Mouse (Mus musculus) embryonic facial prominence, embryonic 10.5 days (tissue): ENCODE results near the gene Igf2bp3. TPM values are rescaled to one million over a fixed set of nuclear protein-coding genes. Genes with fewer than 3 reads are reported as not detected.
A peak's percentile ranks its signal among the peaks of the same experiment; 100 is the strongest.

Source experiments
- DNase-seq: peaks from one replicate; pipeline ENCODE4 v3.0.0-alpha.2; 2017; ENCODE audit warnings: low spot score
- H3K27ac ChIP-seq: fragments of 300-500 bp; sonication (generic); replicated peaks from 2 replicates; pipeline ENCODE4 v1.5.1; 2016; ENCODE audit warnings: mild to moderate bottlenecking
- H3K27me3 ChIP-seq: fragments of 300-500 bp; sonication (generic); replicated peaks from 2 replicates; pipeline ENCODE4 v1.6.1; 2016; ENCODE audit warnings: low read depth, mild to moderate bottlenecking; ENCODE audit not compliant: poor library complexity, severe bottlenecking
- H3K36me3 ChIP-seq: fragments of 300-500 bp; sonication (generic); replicated peaks from 2 replicates; pipeline ENCODE4 v1.6.1; 2016; ENCODE audit warnings: mild to moderate bottlenecking, moderate library complexity
- H3K4me1 ChIP-seq: fragments of 300-500 bp; sonication (generic); 2 replicates; pipeline ENCODE4 v1.6.1; 2016
- H3K4me3 ChIP-seq: fragments of 300-500 bp; sonication (generic); 2 replicates; pipeline ENCODE4 v1.5.1; 2016; ENCODE audit warnings: mild to moderate bottlenecking, moderate library complexity
- H3K9me3 ChIP-seq: fragments of 300-500 bp; sonication (generic); 2 replicates; pipeline ENCODE4 v1.6.1; 2016; ENCODE audit warnings: mild to moderate bottlenecking
- WGBS: fragments of 180-500 bp; shearing (Covaris S2); methylation state at CpG from one replicate; pipeline ENCODE4 v1.1.7; 2016; 5-methylcytosine and 5-hydroxymethylcytosine counted together
- polyA plus RNA-seq: library from polyadenylated mRNA; unstranded; fragments of >200 nt; fragmentation: Nextera tagmentation; extraction: Ambion mirVana; gene quantifications from 2 replicates; pipeline ENCODE4 v1.2.1, GENCODE M21; 2016

Igf2bp3 gene
- polyA plus RNA-seq, 1 experiment from 2014 or later, result 159 TPM

- WGBS, result 69% methylated on average over 9 of the region's 9 CpGs
- peaks cover 3% of the 10 kb centered on the region; the same call in 1 of the 2 replicates for H3K9me3 ChIP-seq
- no peak overlapping the region for H3K4me3 ChIP-seq
- H3K27ac ChIP-seq, result no peak overlapping the region
- H3K4me1 ChIP-seq, result peaks cover 5% of the 10 kb centered on the region; the same call in 1 of the 2 replicates
- peaks cover 9% of the 10 kb centered on the region for H3K36me3 ChIP-seq
- no peaks in the 10 kb centered on the region for H3K27me3 ChIP-seq
- peak; percentile 66 for DNase-seq
These were observed 21.6 kb upstream of the Igf2bp3 start for GRCm38 (mm10) chr6:49236331-49236730.

GRCm38 (mm10) chr6:49233356-49233755 lies 18.6 kb upstream of the Igf2bp3 start:
- Histone ChIP-seq H3K4me1 (peaks cover 5% of the 10 kb centered on the region; the same call in 1 of the 2 replicates), H3K36me3 (no peaks in the 10 kb centered on the region), H3K4me3 (no peak overlapping the region), H3K9me3 (peaks cover 3% of the 10 kb centered on the region; the same call in 1 of the 2 replicates), H3K27me3 (no peaks in the 10 kb centered on the region), H3K27ac (no peak overlapping the region)
- 58% methylated on average over 4 of the region's 4 CpGs for WGBS
- DNase-seq, result no peak

- peak; percentile 44 for DNase-seq
These were observed 13.4 kb upstream of the Igf2bp3 start for GRCm38 (mm10) chr6:49228126-49228679.

GRCm38 (mm10) chr6:49227184-49227735 lies 12.5 kb upstream of the Igf2bp3 start:
- Histone ChIP-seq H3K4me1 (peaks cover 11% of the 10 kb centered on the region; the same call in 1 of the 2 replicates), H3K27ac (no peak overlapping the region), H3K4me3 (peak overlapping the region; percentile 23; the same call in 1 of the 2 replicates), H3K36me3 (no peaks in the 10 kb centered on the region), H3K9me3 (no peaks in the 10 kb centered on the region), H3K27me3 (no peaks in the 10 kb centered on the region)
- peak; percentile 78 for DNase-seq
- WGBS, result 10% methylated on average over 15 of the region's 15 CpGs

More at GRCm38 (mm10) chr6:49228126-49228679, 13.4 kb upstream of the Igf2bp3 start:
- 18% methylated on average over 7 of the region's 7 CpGs for whole genome bisulfite sequencing
- peaks cover 6% of the 10 kb centered on the region; the same call in 1 of the 2 replicates for H3K4me1 ChIP-seq
- no peak overlapping the region for H3K4me3 ChIP-seq
- H3K9me3 ChIP-seq, result no peaks in the 10 kb centered on the region
- H3K36me3 ChIP-seq, result no peaks in the 10 kb centered on the region
- no peak overlapping the region for H3K27ac ChIP-seq
- H3K27me3 ChIP-seq, result no peaks in the 10 kb centered on the region

- no peaks in the 10 kb centered on the region for H3K27me3 ChIP-seq
- no peaks in the 10 kb centered on the region for H3K9me3 ChIP-seq
- no peaks in the 10 kb centered on the region for H3K36me3 ChIP-seq
- H3K4me3 ChIP-seq, result no peak overlapping the region; the same call in 1 of the 2 replicates
- peaks cover 17% of the 10 kb centered on the region for H3K4me1 ChIP-seq
- DNase-seq, result no peak
- WGBS, result 91% methylated on average over 3 of the region's 3 CpGs
- no peak overlapping the region for H3K27ac ChIP-seq
These were observed 11.0 kb upstream of the Igf2bp3 start for GRCm38 (mm10) chr6:49225728-49226123.

- no peaks in the 10 kb centered on the region for H3K36me3 ChIP-seq
- no peaks in the 10 kb centered on the region for H3K27me3 ChIP-seq
- H3K27ac ChIP-seq, result no peak overlapping the region
- H3K4me3 ChIP-seq, result no peak overlapping the region; the same call in 1 of the 2 replicates
- DNase-seq, result no peak
- 74% methylated on average over 11 of the region's 11 CpGs for WGBS
- peaks cover 20% of the 10 kb centered on the region for H3K4me1 ChIP-seq
- H3K9me3 ChIP-seq, result no peaks in the 10 kb centered on the region
These were observed 10.4 kb upstream of the Igf2bp3 start for GRCm38 (mm10) chr6:49224923-49225727.

- DNase-seq, result peak; percentile 59
- peak overlapping the region; percentile 28; the same call in 1 of the 2 replicates for H3K4me3 ChIP-seq
- H3K9me3 ChIP-seq, result no peaks in the 10 kb centered on the region
- under 1% methylated on average over 7 of the region's 7 CpGs for WGBS
- H3K4me1 ChIP-seq, result peaks cover 26% of the 10 kb centered on the region
- H3K27ac ChIP-seq, result 0 out of 2 replicates have a peak overlapping the region, but pooled peaks have one; percentile 44
- H3K27me3 ChIP-seq, result no peaks in the 10 kb centered on the region
- no peaks in the 10 kb centered on the region for H3K36me3 ChIP-seq
These were observed 7.1 kb upstream of the Igf2bp3 start for GRCm38 (mm10) chr6:49221906-49222305.

GRCm38 (mm10) chr6:49219920-49220604 lies 5.3 kb upstream of the Igf2bp3 start:
- WGBS, result 2% methylated on average over 16 of the region's 16 CpGs
- DNase-seq, result peak; percentile 68
- peak overlapping the region; percentile 100 for H3K4me3 ChIP-seq
- peaks cover 22% of the 10 kb centered on the region for H3K4me1 ChIP-seq
- H3K9me3 ChIP-seq, result no peaks in the 10 kb centered on the region
- peak overlapping the region; percentile 99 for H3K27ac ChIP-seq
- H3K36me3 ChIP-seq, result no peaks in the 10 kb centered on the region
- H3K27me3 ChIP-seq, result no peaks in the 10 kb centered on the region

- peak overlapping the region; percentile 100 for H3K4me3 ChIP-seq
These were observed 4.3 kb upstream of the Igf2bp3 start for GRCm38 (mm10) chr6:49219001-49219560.

GRCm38 (mm10) chr6:49218275-49218802 lies 3.6 kb upstream of the Igf2bp3 start:
- DNase-seq, result no peak
- no peaks in the 10 kb centered on the region for H3K9me3 ChIP-seq
- no peaks in the 10 kb centered on the region for H3K27me3 ChIP-seq
- WGBS, result under 1% methylated on average over 31 of the region's 31 CpGs
- H3K27ac ChIP-seq, result peak overlapping the region; percentile 99
- H3K4me3 ChIP-seq, result peak overlapping the region; percentile 100
- H3K4me1 ChIP-seq, result peaks cover 22% of the 10 kb centered on the region
- no peaks in the 10 kb centered on the region for H3K36me3 ChIP-seq

More at GRCm38 (mm10) chr6:49219001-49219560, 4.3 kb upstream of the Igf2bp3 start:
- Histone ChIP-seq H3K9me3 (no peaks in the 10 kb centered on the region), H3K27ac (peak overlapping the region; percentile 99), H3K27me3 (no peaks in the 10 kb centered on the region), H3K4me1 (peaks cover 22% of the 10 kb centered on the region), H3K36me3 (no peaks in the 10 kb centered on the region)
- 4% methylated on average over 4 of the region's 4 CpGs for WGBS
- DNase-seq, result no peak

GRCm38 (mm10) chr6:49217581-49218274 lies 3.0 kb upstream of the Igf2bp3 start:
- Histone ChIP-seq H3K27me3 (no peaks in the 10 kb centered on the region), H3K27ac (peak overlapping the region; percentile 99), H3K4me1 (peaks cover 24% of the 10 kb centered on the region), H3K36me3 (no peaks in the 10 kb centered on the region), H3K9me3 (no peaks in the 10 kb centered on the region), H3K4me3 (peak overlapping the region; percentile 100)
- DNase-seq, result peak; percentile 100
- WGBS, result under 1% methylated on average over 56 of the region's 56 CpGs
